Mouse (Mus musculus) heart, postnatal 14 days (tissue): Measurements from ENCODE around the gene Gapdhs. TPM values are rescaled to one million over a fixed set of nuclear protein-coding genes. Genes with fewer than 3 reads are reported as not detected.
A peak's percentile ranks its signal among the peaks of the same experiment; 100 is the strongest.
"Not testable (repeated sequence)": the region's sequence is repeated elsewhere in the genome, so short reads cannot be mapped to it uniquely, and the experiment has no call there.

ENCODE experiments used
- DNase-seq, 2 experiments: peaks; one replicate each; pipeline ENCODE4 v3.0.0; 2021 to 2022
- intact Hi-C: fragments of 180-260 bp; cut with DNase I; formaldehyde crosslinking; loops from one replicate; pipeline ENCODE4 v1.15.1; 2025
- long read RNA-seq, 2 experiments: library from polyadenylated mRNA; stranded (forward); transcript quantifications; one replicate each; pipeline ENCODE4 v2.0.0; 2021
- total RNA-seq, 2 experiments: library from RNA; stranded (reverse); gene quantifications; 2 replicates each; pipeline ENCODE4 v1.2.3; 2021

Gapdhs gene
- total RNA-seq, result not detected
- long read RNA-seq, experiment 1, partial matches to known transcripts, result 0 of 5 reads
- long read RNA-seq, experiment 1, other reads (novel, unspliced or antisense), result 5 of 5 reads
- long read RNA-seq, experiment 2, partial matches to known transcripts, result 0 of 5 reads
- long read RNA-seq, experiment 2, other reads (novel, unspliced or antisense), result 5 of 5 reads

DNA sequence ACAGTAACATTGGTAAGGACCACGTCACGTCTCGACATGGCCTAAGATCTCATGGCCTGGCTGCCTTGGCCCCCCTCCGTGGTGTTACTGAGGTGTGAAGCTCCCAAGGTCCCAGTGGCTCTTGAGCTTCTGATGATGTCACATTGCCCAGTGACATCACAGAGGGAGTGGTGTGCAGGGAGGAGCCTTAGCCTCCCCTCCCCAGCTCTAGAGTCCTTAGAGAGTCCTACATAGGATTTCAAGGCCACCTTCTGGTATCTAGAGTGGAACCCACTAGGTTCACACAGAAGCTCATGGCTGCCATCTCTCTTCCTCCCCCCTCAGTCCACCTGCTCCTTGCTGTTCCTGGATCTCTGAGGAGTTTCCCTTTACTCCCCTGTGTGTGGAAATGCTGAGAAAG, at the start of gene Gapdhs:
Gene Gapdhs (minus strand): TSS at position 65 of the 400 bp plus-strand sequence.
- intact Hi-C loops, DNase-seq: not testable (repeated sequence)

GRCm38 (mm10) chr7:30791921-30792320, 48.4 kb upstream of the Gapdhs start:
- intact Hi-C loops, result no loop called here
- no peak for DNase-seq

DNA sequence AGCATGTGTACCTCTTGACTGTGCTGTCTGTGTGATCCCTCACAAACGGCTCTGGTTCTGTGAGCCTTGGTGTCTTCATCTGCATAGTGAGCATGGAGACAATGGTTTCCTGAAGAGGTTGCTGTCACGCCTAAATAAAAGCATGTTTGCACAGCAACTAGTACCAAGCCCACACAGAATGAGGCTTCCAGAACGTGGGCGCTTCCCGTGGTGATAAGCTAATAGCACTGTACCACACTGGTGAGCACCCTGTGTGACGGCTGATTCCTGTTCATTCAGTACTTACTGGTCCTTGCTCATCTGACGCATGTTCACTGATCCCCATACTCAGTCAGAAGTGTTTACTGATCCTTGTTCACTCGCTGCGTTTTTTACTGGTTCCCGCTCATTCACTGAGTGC, 46.7 kb upstream of the Gapdhs start:
- intact Hi-C loops, result no loop called here
- no peak for DNase-seq

DNA sequence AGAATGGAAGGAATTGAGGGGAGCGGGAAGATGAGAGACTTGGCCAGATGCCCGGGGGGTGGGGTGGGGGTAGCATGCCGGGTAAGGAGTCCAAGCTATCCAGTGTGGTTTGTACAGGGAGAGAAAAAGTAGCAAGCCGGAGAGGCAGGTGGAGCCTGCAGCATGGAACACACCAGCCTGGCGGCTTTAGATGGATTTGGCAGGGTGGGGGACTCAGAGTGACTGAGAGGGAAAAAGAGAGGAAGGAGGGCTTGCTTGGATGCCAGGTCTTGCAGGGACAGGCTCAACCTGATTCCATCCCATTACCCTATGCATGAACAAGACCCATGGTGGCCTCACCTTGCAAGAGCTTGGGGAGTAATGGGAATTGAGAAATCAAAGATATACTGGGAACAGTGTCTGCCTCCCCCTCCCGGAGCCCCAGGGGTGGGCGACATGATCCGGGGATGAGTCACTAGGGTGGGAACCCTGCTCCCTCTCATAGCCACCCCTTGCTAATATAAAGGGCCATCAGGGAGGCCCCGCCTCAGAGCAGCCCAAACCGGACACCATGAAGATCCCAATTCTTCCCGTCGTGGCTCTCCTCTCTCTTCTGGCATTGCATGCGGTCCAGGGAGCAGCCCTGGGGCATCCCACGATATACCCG, 44.0 kb upstream of the Gapdhs start, which contains the start of gene Krtdap:
Gene Krtdap (plus strand): TSS at position 520 of the 646 bp plus-strand sequence.
- intact Hi-C loops, result no loop called here
- no peak for DNase-seq

- intact Hi-C loops, result no loop called here
- DNase-seq, result no peak
These were observed 42.5 kb upstream of the Gapdhs start for GRCm38 (mm10) chr7:30785721-30786546.

- intact Hi-C loops, result no loop called here
These were observed 41.7 kb upstream of the Gapdhs start for GRCm38 (mm10) chr7:30785154-30785553.

GRCm38 (mm10) chr7:30782658-30783057, 39.2 kb upstream of the Gapdhs start:
- no peak for DNase-seq
- intact Hi-C loops, result no loop called here

More at GRCm38 (mm10) chr7:30785154-30785553, 41.7 kb upstream of the Gapdhs start:
- no peak for DNase-seq

- intact Hi-C loops, result no loop called here
These were observed 38.3 kb upstream of the Gapdhs start for GRCm38 (mm10) chr7:30781792-30782191.

DNA sequence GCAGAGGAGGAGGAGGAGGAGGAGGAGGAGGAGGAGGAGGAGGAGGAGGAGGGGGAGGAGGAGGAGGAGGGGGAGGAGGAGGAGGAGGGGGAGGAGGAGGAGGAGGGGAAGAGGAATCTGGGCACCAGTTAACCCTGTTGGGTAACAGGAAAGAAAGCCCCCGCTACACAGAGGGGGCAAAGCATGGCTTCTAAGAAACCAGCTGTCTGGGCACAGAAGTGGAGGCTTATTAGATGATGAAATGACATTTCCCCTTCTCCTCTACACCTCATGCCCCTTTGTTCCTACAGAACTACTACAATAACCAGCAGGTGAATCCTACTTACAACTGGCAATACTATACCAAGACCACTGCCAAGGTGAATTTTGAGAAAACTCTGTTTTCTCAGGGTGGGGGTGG, 34.4 kb upstream of the Gapdhs start:
- intact Hi-C loops, result no loop called here

More at GRCm38 (mm10) chr7:30781792-30782191, 38.3 kb upstream of the Gapdhs start:
- peak; percentile 8 to 20 for DNase-seq

DNA sequence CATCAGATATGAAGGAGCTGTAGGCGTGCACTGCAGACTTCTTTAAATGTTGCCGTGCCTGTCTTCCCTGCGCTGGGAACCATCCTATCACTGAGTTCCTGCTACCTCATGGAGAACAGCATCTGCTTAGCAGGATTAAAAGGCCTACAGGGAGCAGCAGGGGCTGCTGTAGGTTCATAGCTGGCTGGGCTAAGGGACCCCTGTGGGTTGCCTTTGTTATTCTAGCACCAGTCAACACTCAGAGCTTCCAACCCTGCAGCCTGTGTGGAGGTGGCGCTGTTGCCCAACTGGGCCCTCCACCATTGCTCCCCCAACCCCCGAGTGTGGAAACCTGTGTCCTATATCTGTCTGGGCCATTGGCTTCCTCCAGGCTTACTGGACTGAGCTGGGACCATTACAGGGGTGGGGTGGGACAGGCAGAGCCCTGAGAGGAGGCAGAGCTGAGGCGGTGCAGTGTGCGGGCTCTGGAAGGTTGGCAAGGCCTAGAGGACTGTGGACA, 33.6 kb upstream of the Gapdhs start:
- intact Hi-C loops, result no loop called here
- DNase-seq, result no peak

More for the DNA sequence above, 34.4 kb upstream of the Gapdhs start:
- no peak for DNase-seq

DNA sequence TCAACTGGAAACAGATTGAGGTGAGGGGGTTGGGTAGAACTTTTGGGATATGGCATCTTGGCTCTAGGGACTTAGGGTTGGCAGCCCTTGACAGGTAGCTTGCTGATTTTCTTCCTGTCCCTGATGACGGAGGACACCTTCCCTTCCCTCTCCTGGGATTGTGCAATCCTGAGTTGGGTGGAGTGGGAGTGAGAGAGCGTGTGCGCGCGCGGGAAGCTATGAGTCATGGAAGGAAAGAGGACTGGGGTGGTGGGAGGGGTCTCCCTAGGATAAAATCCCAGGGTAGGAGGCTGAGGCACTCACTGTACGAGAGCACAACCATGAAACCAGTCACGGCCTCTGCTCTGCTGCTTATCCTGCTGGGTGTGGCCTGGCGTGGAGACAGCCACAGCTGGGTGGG, 32.6 kb upstream of the Gapdhs start:
- DNase-seq, result no peak
- intact Hi-C loops, result no loop called here

GRCm38 (mm10) chr7:30769236-30769635, 25.8 kb upstream of the Gapdhs start:
- DNase-seq, result no peak
- intact Hi-C loops, result no loop called here

- no peak for DNase-seq
- intact Hi-C loops, result no loop called here
These were observed 22.9 kb upstream of the Gapdhs start for GRCm38 (mm10) chr7:30766408-30766807.

DNA sequence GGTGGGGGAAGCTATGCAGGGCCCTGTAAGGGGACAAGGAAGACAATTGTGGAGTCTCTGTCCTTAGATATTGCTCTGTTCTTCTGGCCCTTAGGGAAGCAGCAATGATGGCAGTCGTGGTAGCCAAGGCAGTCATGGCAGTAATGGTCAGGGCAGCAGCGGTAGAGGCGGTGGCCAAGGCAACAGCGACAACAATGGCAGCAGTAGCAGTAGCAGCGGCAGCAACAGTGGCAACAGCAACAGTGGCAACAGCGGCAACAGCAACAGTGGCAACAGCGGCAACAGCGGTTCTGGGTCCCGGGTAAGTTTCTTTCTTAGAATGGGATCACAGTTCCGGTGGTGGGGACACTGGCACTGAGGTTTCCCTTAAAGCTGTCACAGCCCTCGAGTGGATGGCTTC, 21.7 kb upstream of the Gapdhs start:
- DNase-seq, result no peak
- intact Hi-C loops, result no loop called here

DNA sequence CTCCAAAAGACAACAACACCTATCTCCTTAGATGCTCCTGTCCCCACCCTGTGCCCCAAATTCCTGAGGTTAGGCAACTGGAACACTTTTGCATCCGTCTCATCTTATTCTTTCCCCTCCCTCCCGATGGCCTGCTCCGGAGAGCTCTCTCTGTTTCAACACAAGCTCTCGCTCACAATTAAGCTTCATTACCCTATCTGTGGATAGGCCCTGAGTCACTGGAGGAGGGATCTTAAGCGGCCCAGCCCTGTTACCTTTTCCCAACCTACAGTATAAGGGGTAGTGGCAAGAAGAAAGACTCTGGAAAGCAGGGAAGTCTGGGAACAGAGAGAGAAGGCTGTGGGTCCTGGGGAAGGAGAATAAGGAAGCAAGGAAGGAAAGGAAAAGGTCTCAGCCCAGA, 20.0 kb upstream of the Gapdhs start, which contains the start of gene Dmkn:
Gene Dmkn (plus strand): TSS at position 301 of the 400 bp plus-strand sequence.
- DNase-seq, result no peak
- intact Hi-C loops, result no loop called here

DNA sequence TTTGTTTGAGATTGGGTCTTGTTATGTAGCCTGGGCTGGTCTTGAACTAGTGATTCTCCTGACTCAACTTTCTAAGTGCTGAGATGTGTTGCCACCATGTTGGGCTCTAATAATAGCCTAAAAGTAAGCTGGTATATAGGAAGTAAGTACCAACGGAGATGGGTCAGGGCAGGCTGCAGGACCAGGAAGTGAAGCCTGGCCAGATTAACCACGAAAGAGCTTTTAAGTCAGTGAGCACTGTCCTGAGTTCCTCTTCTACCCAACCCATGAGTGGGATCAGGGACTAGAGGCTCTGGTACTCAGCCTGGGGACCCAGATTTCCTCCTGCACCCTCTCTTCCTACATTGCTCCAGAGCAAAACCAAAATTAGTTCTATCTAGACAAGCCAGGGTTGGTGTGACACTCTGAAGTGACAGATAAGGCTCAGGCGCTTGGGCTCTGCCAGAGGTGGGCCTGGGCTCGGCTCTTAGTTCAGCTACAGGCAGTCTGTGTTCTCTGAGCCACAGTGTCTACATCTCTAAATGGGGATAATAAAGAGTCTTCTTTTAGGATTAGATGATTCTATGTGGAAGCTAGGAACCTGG, 18.4 kb upstream of the Gapdhs start:
- intact Hi-C loops, result no loop called here
- no peak for DNase-seq

- DNase-seq, result peak in 1 of 2 experiments; percentile 48
- intact Hi-C loops, result no loop called here
These were observed 15.4 kb upstream of the Gapdhs start for GRCm38 (mm10) chr7:30758853-30759252.

GRCm38 (mm10) chr7:30757001-30757400, 13.5 kb upstream of the Gapdhs start:
- DNase-seq, result no peak
- intact Hi-C loops, result no loop called here

- intact Hi-C loops, result no loop called here
- no peak for DNase-seq
These were observed 7.7 kb upstream of the Gapdhs start, which contains the start of gene Sbsn for GRCm38 (mm10) chr7:30751086-30751669. TSS of gene Sbsn (plus strand) at chr7:30751471.
